Mouse (Mus musculus) ovary, postnatal 36 days (tissue): ENCODE measurements around the gene Ccdc74a.
"Not testable (repeated sequence)": the region's sequence is repeated elsewhere in the genome, so short reads cannot be mapped to it uniquely, and the experiment has no call there.

ENCODE experiments used
- DNase-seq: peaks from one replicate; pipeline ENCODE4 v3.0.0; 2022; ENCODE audit warnings: low spot score, mixed read lengths

Ccdc74a gene

DNA sequence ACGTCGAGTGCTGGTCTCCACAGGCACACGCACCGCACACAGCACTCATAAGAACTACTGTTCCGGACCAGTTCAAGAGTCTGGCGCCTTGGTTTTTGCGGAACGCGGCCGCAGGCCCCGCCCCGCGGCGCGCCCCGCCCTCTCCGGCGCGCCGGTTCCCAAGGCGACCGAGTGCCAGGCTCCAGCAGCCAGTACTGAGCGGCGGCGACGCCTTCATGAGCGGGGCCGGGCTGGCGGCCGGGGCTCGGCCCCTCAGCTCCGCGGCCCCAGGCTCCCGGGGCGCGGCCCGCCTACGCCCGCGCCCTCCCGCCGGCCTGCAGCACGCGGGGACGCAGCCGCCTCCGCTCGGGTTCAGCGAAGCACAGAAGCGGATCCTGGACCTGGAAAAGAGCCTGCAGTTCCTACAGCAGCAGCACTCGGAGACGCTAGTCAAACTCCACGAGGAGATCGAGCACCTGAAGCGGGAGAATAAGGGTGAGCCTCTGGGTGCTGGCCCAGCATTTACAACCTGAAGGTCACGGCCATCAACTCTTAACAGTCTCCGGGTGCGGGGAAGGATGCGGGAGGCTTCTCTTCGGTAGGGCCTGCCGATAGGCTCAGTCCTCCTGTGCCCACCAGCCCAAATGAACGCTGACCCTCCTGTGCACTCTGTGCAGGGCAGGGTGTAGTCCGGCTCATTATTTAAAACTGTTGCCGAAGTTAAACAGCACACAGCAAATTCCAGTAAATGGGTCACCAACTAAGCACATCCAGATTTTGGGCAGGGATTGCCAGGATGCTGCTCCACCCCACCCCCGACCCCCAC is at the start of gene Ccdc74a:
Gene Ccdc74a, plus strand, starts transcription at position 161 of the 805 bp plus-strand sequence.
- DNase-seq = peak; percentile 88

DNA sequence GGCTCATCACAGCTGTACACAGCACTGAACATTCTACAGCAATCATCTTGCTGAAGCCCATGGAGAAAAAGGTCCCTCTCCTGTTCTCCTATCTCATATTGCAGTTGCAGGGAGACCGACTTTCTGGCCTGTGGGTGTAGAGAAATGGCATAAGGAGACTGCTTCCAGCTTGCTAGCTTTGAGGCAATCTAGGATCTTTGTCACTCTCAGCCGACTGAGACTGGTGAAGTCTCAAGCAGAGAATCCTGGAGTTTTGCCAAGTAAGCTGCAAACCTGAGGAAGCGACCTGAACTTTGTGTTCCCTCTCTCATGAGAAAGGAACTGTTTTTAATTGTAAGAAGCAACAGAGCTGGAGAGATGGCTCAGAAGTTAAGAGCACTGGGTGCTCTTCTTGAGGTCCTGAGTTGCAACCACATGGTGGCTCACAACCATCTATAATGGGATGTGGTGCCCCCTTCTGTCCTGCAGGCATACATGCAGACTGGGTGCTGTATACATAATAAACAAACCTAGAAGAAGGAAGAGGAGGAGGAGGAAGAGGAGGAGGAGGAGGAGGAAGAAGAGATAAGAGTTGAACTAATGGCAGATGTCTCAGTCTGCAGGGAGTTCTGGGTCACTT is 45.2 kb upstream of the Ccdc74a start:
- no peak for DNase-seq

DNA sequence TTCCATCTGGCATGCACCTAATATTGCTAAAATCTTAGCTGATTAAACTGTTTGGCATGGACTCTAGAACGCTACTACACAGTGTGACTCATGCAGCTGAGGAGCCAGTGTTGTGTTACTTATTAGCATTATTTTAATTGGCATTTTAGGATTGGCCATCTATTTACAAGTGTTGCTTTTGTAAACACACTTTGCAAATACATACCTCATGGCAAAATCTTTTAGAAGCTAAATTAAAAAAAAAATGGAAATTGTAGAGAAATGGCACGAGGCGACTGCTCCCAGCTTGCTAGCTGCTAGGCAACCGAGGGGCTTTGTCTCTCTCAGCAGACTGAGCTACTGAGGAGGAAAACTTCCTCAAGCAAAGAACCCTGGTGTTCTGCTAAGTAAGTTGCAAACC is 41.3 kb upstream of the Ccdc74a start:
- DNase-seq = no peak

DNA sequence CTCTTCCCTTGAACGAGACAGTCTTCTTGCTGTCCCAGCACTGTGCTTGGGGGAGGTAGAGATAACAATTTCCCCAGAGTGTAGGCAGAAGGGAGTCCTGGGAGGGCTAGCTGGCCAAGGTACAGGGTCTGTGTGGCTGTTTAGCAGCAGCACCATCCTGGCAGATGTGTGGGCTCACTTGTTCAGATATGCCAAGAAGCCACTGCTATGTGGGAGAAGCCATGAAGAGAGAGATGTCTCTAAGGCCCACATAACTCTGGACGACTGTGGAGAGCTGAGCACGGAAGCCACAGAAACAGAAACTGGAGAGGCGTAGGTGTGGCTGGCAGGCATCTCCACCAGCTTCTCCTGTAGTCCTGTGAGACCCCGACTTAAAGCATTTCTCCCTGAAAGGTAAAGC is 40.6 kb upstream of the Ccdc74a start:
- no peak for DNase-seq

DNA sequence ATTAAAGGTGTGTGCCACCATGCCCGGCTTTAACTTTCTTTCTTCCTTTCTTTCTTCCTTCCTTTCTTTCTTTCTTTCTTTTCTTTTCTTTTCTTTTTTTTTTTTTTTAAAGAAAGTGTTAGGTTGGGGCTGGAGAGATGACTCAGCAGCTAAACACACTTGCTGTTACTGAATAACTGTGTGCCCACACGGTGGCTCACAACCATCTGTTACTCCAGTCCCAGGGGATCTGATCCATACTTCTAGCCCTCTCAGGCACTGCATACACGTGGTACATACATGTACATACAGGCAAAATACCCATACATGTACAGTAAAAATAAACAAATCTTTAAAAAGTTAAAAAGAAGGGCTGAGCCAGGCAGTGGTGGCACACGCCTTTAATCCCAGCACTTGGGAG is 34.9 kb upstream of the Ccdc74a start:
- DNase-seq = no peak

DNA sequence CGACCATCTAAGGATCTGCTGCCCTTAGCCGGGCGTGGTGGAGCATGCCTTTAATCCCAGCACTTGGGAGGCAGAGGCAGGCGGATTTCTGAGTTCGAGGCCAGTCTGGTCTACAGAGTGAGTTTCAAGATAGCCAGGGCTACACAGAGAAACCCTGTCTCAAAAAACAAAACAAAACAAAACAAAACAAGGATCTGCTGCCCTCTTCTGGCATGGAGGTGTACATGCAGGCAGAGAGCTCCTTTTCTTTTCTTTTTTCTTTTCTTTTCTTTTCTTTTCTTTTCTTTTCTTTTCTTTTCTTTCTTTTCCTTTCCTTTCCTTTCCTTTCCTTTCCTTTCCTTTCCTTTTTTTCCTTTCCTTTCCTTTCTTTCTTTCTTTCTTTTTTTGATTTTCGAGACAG is 31.5 kb upstream of the Ccdc74a start:
- not testable (repeated sequence) for DNase-seq

DNA sequence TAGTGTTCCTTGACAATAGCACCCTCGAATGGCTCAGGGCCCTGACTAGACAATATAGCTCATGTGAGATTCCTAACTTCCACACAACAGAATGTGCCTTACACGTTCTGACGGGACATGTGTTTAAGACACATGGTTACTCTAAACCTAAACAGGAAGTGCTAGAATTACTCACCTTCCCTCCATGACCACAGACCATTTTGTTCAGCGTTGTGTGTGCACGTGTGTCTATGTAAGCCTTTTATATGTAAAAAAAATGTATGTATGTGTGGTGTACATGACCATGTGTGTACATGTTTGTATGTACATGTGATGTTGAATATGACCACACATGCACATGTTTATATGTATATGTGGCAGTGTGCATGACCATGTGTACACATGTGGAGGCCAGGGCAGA is 30.1 kb upstream of the Ccdc74a start:
- no peak for DNase-seq

DNA sequence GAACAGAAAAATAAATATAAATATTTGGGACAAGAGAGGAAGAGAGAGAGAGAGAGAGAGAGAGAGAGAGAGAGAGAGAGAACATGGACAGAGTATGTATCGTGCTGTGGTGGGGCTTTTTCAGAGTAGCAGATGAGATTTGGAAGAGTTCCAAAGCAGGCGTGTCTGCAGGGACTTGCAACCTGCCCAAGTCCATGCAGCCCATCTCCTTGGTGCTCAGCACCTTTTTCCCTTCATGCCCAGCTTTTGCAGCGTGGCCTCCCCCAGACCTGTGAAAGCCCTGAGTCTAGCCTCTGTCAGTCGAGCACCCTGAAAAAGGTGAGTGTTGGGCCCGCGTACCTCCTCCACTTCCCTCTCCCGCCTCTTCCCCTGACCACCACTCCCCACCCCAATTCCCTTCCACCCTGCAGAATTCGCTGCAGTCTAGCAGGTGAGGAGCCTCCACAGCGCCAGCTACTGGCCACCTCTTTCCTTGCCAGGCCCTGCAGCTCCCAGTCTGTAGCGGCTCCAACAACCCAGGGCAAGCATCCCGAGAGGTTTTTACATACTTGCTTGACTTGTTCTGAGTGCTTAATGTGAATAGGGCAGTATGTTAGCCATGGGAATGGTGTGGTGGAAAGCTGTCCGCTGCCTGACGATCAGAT is 28.2 kb upstream of the Ccdc74a start:
- DNase-seq = peak; percentile 59

DNA sequence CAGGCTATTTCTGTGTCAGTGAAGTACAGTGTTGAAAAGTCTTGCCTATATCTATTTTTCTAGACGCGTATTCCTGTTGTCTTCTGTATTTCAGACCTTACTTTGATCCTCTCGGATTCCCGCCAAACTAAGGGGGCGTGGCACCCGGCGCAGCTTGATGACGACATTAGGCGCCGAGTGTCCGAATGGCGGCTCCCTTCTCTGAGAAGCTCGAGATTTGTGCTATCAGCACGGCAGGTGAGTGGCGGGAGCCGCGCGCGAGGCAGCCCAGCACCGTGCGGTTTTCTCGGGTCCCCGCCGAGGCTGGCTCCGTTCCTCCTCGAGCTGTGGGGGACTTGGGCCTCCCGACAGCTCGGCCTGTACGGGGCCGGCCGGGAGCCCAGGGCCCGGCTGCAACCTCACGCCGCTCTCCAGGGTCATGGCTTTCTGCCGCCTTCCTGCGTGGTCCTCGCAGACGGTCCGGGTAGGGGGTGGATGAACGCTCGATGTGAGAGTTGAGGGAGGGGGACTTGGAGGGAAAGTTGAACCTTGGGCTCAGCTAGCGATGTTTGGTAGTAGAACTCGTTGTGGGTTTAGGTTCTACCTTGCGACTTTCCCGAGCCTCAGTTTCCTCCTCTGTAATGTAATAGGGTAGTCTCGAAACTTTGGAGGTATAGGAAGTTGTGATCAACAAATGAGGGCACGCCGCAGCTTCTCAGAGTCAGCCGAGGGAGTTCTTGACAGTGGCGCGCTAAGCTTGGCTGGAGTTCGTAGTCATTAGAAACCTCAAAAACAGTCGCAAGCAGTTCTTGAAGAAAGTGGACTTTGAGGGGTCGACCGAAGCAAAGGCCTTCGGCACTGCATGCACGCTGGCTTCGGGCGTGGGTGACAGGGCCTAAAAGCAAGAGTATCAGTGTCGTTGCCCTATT is 26.8 kb upstream of the Ccdc74a start, which contains the start of gene Smpd4:
Gene Smpd4, plus strand, starts transcription at position 157 of the 908 bp plus-strand sequence.
- DNase-seq = peak; percentile 88

DNA sequence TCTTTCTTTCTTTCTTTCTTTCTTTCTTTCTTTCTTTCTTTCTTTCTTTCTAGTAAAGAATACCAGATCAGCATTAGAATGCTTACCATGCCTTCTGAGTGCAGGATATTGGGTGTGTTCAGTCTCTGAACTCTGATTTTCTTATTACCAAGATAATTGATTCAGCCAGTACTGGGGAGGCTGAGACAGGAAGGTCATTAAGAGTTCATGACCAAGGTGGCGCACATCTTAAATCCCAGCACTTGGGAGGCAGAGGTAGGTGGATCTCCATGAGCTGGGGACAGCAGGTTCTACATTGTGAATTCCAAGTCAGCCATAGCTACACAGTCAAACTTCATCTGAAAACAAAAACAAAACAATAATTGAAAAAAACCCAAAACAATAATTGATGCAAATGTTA is 24.3 kb upstream of the Ccdc74a start:
- no peak for DNase-seq

DNA sequence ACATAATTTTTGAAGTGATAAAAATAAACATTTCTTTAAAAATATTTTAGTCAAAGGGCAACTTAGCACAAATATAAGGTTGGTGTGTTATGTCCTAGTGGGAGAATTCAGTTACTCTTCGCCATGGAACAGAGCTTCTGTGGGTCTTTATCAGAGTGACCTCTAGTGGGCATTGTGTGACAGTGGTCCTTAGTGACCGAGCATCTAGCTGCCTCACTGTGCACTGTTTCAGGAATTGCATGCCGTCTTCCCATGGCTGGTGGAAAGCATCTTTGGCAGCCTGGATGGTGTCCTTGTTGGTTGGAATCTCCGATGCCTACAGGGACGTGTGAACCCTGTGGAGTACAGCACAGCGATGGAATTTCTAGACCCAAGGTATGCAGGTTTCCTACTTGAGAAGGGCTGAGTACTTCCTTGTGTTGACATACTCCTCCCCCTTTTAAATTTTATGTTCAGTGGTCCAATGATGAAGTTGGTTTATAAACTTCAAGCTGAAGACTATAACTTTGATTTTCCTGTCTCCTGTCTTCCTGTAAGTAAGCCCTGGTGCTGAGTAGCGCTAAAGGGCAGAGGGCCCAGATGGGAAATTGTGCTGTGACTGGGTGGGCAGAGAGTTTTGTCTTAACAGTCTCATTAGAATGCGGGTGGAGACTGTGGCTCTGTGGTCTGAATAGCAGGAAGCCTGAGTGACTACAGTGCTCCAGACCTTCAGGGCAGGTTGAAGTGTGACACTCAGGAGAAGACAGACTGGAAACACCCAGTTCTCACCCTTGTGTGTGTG is 20.6 kb upstream of the Ccdc74a start:
- no peak for DNase-seq

DNA sequence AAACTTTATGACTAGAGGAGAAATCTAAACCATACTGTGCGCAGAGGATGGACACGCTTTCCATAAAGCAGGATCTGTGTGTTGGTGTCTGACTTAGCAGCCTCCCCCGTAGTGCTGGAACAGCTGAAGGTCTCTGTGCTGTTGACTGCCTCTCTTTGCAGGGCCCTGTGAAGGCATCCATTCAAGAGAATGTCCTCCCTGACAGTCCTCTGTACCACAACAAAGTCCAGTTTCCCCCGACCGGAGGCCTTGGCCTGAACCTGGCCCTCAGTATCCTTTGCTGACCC is 20.1 kb upstream of the Ccdc74a start:
- no peak for DNase-seq

DNA sequence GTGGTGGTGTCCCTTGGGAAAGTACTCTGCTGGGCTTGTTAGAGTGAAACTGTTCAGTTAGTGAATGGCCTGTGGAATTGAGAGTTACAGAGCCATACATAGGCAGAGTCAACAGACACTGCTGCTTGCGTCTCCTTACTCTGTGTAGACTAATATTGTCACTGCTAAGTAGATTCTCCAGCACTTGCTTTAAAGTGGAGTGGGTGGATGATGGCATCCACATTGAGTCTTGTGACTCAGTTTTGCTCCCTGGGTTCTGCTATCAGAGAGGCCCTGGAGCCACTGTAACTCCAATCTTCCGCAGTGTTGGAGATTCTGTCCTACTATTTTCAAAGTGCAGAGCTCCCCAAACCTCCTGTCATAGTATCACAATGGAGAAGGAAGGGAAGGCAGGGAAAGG is 13.7 kb upstream of the Ccdc74a start:
- DNase-seq = no peak

DNA sequence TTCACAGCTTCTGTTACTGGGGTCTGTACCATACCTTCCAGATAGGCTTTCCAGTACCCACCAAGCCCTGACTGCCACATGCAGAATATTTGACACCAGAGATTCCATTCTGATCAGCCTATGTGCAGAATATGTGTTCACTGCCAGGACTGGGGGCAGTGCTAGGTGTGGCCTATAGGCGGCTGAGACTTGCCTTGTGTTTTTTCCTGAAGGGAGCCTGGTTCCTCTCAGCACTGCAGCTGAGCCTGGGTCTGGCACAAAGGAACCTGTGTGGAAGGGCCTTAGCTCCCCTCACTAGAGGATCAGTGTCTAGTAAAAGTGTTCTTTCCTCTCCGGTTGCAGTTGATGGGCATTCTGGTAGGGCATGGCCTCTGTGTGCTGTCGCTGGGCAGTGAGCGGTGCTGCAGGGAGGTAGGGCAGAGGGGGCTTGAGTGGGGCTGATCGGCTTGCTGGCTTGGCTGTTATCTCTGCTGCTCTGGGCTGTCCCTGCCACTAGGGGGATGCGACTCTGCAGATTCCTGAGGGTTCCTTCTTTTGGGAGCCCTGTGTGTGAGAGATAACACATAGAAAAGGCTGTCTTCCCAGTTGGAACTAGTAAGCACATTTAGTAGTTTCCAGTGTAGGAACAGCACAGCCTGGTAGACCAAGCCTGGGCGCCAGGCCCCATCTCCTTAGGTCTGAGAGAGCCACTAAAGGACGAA is 12.6 kb upstream of the Ccdc74a start:
- no peak for DNase-seq

DNA sequence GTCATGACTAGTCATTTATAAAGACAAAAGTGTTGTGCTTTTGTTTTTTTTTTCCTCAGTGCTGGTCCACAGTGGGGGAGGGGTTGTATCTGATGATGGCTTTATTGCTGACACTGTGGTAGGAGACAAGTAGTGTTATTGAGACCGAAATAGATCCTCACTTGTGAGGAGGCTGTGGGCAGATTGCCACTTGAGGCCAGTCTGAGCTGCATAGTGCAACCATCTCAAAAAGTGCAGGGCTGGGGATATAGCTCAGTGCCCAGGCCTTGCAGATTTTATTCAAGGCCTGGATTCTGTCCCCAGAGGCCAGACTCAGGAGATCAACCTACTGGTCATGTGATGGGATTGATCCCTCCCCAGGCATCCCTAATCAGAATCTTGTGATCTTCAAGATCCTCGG is 9.4 kb upstream of the Ccdc74a start:
- no peak for DNase-seq

DNA sequence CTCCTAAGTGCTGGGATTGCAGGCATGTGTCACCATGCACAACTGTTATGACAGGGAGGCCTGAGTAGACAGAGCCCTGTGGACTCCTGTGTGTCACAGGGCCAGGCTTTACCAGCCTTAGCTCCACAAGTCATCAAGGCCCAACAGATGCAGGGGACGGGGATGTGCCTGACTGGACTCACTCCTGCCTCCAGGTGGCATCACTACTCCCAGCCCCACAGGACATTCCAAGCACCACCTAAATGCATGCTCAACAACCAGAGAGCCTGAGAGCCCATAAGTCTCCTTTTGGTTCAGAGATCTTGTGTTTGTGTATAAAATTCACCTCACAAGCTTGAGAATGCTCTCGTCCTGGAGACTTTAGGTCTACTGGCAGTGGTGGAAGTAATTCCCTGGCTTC is 8.7 kb upstream of the Ccdc74a start:
- no peak for DNase-seq

DNA sequence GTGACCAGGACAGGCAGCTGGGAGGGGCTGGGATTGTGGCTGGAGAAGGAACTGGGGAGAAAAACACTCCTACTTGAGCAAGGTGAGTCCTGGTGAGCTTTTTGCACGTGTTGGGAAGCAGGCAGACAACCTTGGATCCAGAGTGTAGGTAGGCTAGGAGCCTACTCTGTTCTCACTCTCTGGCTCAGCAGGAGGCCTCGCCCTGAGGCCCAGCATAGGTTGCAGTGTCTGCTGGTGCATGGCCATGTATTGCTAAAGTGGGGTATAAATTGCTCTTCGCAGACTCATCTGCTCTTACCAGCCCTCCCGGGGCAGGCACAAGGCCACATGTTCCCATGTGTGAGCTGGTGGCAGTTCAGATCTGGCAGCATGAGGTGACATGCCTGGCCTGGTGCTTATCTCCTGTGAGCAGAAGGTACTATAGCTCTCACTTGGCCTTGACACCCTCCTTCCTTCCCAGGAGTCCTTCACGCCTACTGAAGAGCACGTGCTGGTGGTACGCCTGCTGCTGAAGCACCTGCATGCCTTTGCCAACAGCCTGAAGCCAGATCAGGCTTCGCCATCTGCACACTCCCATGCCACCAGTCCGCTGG is 8.1 kb upstream of the Ccdc74a start:
- DNase-seq = no peak

DNA sequence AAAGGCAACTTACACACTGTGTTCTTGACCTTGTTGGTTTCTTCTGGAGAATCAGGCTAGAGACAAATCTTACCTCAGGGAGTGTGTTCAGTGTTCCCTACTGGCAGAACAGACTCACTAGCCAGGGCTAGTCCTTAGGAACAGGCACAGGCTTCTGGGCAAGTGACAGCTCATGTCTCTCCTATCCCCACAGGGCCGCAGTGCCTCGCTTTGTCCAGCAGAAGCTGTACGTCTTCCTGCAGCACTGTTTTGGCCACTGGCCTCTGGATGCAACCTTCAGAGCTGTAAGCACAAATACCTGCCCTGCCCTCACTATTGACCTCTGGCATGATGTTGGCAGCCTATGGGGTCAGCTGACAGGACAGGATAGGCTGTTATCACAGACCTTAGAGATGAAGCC is 7.2 kb upstream of the Ccdc74a start:
- no peak for DNase-seq

DNA sequence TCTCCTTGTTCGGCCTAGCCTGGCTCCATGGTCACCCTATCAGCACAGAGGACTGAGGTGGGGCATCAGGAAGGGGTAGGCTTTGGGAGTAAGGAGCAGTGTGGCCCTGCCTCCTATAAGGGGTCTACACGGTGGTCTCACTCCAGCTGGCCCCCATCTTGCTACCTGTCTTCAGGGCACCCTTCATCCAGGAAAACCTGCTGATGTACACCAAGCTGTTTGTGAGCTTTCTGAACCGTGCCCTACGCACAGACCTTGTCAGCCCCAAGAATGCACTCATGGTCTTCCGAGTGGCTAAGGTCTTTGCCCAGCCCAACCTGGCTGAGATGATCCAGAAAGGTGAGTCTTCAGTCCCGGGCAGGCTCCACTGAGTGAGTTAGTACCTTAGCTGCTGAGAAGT is 6.3 kb upstream of the Ccdc74a start:
- DNase-seq = no peak

DNA sequence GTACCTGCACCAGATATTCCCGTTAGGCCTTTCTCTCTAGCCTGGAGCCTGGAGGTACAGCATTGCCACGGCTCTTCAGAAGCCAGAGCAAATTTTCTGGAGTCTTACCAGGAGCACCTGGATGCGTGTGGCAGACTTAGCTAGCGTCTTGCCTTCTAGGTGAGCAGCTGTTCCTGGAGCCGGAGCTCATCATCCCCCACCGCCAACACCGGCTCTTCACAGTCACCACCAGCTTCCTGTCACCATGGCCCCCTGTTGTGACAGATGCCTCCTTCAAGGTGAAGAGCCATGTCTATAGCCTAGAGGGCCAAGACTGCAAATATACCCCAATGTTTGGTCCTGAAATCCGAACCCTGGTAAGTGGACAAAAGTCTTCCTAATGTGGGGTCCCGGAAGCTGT is 5.6 kb upstream of the Ccdc74a start:
- no peak for DNase-seq

DNA sequence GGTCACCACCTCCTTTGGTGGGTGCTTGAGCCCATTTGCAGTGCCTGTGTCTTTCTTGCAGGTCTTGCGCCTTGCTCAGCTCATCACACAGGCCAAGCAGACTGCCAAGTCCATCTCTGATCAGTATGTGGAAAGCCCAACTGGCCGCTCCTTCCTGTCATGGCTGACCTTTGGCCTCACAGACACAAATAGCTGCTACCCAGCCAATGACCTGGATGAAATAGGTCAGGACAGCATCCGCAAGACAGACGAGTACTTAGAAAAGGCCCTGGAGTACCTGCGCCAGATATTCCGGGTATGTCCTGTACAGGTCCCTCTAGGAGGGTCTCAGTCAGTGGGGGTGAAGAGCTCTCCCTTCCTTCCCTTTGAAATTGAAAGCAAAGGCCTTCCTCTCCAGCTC is 5.0 kb upstream of the Ccdc74a start:
- no peak for DNase-seq
